Comparison of ENCODE assay signal across 9 mouse cellular contexts in genomic region chr12:12940466-12941128, GRCm38 (mm10). TPM values are rescaled to one million over a fixed set of nuclear protein-coding genes. Genes with fewer than 3 reads are reported as not detected.
A peak's percentile ranks its signal among the peaks of the same experiment; 100 is the strongest.
DNase-seq lines count a peak whose midpoint lies in the region; ATAC-seq lines count a peak whose summit lies in the region.
"Had no signal": no experiment of that assay in that cellular context is flagged by ENCODE, and none has a peak within 500 bp of the region (broad histone marks: within the 10 kb centered on the region; RNA-seq: fewer than 3 reads in every experiment).

No protein-coding gene starts in this region.

- H3K9ac ChIP-seq in heart, embryonic 12.5 days = peak overlapping the region; percentile 89
- no peak overlapping the region for H3K9ac ChIP-seq in liver, embryonic 16.5 days (ENCODE audit: low read depth, low read length)

- peaks cover 26% of the 10 kb centered on the region for H3K4me1 ChIP-seq in heart, embryonic 12.5 days (replicated peaks)
- peaks cover 4% of the 10 kb centered on the region for H3K4me1 ChIP-seq in liver, embryonic 16.5 days (ENCODE audit: control insufficient read depth, low read depth, low read length)

- peaks cover 24% of the 10 kb centered on the region for H3K36me3 ChIP-seq in heart, embryonic 12.5 days
- no peaks in the 10 kb centered on the region for H3K36me3 ChIP-seq in liver, embryonic 16.5 days (ENCODE audit: control insufficient read depth, insufficient read depth)

- 0% methylated on average over 13 of the region's 13 CpGs for WGBS in heart, embryonic 12.5 days
- 1% methylated on average over 13 of the region's 13 CpGs for WGBS in liver, embryonic 16.5 days (ENCODE audit: insufficient replicate concordance)

- H3K4me2 ChIP-seq in heart, embryonic 12.5 days = peak overlapping the region; percentile 76
- H3K4me2 ChIP-seq in liver, embryonic 16.5 days (ENCODE audit: low read depth, low read length) = peak overlapping the region; percentile 73

- no peaks in the 10 kb centered on the region for H3K9me3 ChIP-seq in heart, embryonic 12.5 days (replicated peaks)
- H3K9me3 ChIP-seq in liver, embryonic 16.5 days (replicated peaks; ENCODE audit: control insufficient read depth, low read length) = no peaks in the 10 kb centered on the region

- H3K27ac ChIP-seq in heart, embryonic 12.5 days (ENCODE audit: poor library complexity, severe bottlenecking) = peak overlapping the region; percentile 85
- H3K27ac ChIP-seq in liver, embryonic 16.5 days (ENCODE audit: low read length) = no peak overlapping the region

- no peaks in the 10 kb centered on the region for H3K27me3 ChIP-seq in heart, embryonic 12.5 days (replicated peaks)
- peaks cover 59% of the 10 kb centered on the region for H3K27me3 ChIP-seq in liver, embryonic 16.5 days (ENCODE audit: control insufficient read depth, insufficient read depth, low read depth, low read length)
- H3K27me3 ChIP-seq: CH12.LX had no signal

- peak overlapping the region; percentile 73 for H3K4me3 ChIP-seq in heart, embryonic 12.5 days
- peak overlapping the region; percentile 65 for H3K4me3 ChIP-seq in liver, embryonic 16.5 days (ENCODE audit: low read depth, low read length)

- DNase-seq in frontal cortex, postnatal 10 days (ENCODE audit: low spot score in 2 of 2) = peak; percentile 50 to 58
- DNase-seq in cerebellum, postnatal 36 days = peak; percentile 10 to 18
- DNase-seq in kidney, postnatal 10 days = peak; percentile 59
- DNase-seq in right cerebral cortex, postnatal 14 days = peak; percentile 45
- no peak for DNase-seq in c-Kit-positive CD71-positive TER-119-positive erythroid progenitor cells, embryonic 14.5 days (ENCODE audit: low spot score)

- no peak for ATAC-seq in frontal cortex, adult (ENCODE audit: low TSS enrichment)
- ATAC-seq in heart, embryonic 12.5 days (ENCODE audit: insufficient number of reproducible peaks, low FRiP score) = 0 out of 2 replicates have a peak, but pooled peaks have one; percentile 1
- no peak for ATAC-seq in liver, embryonic 16.5 days (ENCODE audit: low read depth)

RNA-seq across cellular contexts. Expression of gene Mycn, which starts 1.1 kb away (rescaled TPM):
- polyA plus RNA-seq in heart, embryonic 12.5 days (2016; fragmentation: Nextera tagmentation; extraction: Ambion mirVana) = 75.0 and 75.6 TPM in 2 replicates
- polyA plus RNA-seq in liver, embryonic 16.5 days (2015; fragmentation: Nextera tagmentation; extraction: Ambion mirVana) = 2.9 and 3.4 TPM in 2 replicates

Comparison
In these comparisons a context has a peak if more than half of its experiments do, and no peak if none do; other contexts are left out.
1. RNA of gene Mycn, which starts 1.1 kb away (polyA plus RNA-seq): 75.0 to 75.6 TPM in heart, embryonic 12.5 days; 2.9 to 3.4 TPM in liver, embryonic 16.5 days; every median in the first group is over 10 times any median in the second.